Mouse (Mus musculus): Measurements from ENCODE around the gene Plcb2. TPM values are rescaled to one million over a fixed set of nuclear protein-coding genes. Genes with fewer than 3 reads are reported as not detected.

Plcb2 gene
- polyA plus RNA-seq, 1 experiment from 2014 or later = 1.5 TPM

- no peak overlapping the region for H3K4me2 ChIP-seq
- H3K9ac ChIP-seq = no peak overlapping the region
- H3K36me3 ChIP-seq (ENCODE audit: insufficient read depth) = no peaks in the 10 kb centered on the region
- H3K9me3 ChIP-seq (ENCODE audit: low read depth, low read length) = no peaks in the 10 kb centered on the region
- H3K4me1 ChIP-seq (ENCODE audit: insufficient read depth) = peaks cover 27% of the 10 kb centered on the region
- no peaks in the 10 kb centered on the region for H3K27me3 ChIP-seq (ENCODE audit: insufficient read depth, low read length)
- no peak overlapping the region for H3K27ac ChIP-seq (ENCODE audit: low read depth)
- ATAC-seq (ENCODE audit: insufficient read depth) = no peak
- no peak overlapping the region for H3K4me3 ChIP-seq (ENCODE audit: low read depth, low read length)
- 69% methylated on average over 10 of the region's 10 CpGs for whole genome bisulfite sequencing
- DNase-seq = peak; percentile 20
- no peak for TF ChIP-seq CTCF (IDR thresholded peaks at IDR 0.05; ENCODE audit: low read depth)
Measured at GRCm38 (mm10) chr2:118766041-118767033, 38.1 kb upstream of the Plcb2 start.

- 79% methylated on average over 5 of the region's 5 CpGs for WGBS
- ATAC-seq (ENCODE audit: insufficient read depth) (no peak), DNase-seq (no peak)
- no peaks in the 10 kb centered on the region for H3K27me3 ChIP-seq (ENCODE audit: insufficient read depth, low read length)
- H3K9me3 ChIP-seq (ENCODE audit: low read depth, low read length) = no peaks in the 10 kb centered on the region
- TF ChIP-seq CTCF (IDR thresholded peaks at IDR 0.05; ENCODE audit: low read depth) = no peak
- no peak overlapping the region for H3K4me2 ChIP-seq
- H3K36me3 ChIP-seq (ENCODE audit: insufficient read depth) = no peaks in the 10 kb centered on the region
- no peak overlapping the region for H3K9ac ChIP-seq
- no peak overlapping the region for H3K4me3 ChIP-seq (ENCODE audit: low read depth, low read length)
- H3K4me1 ChIP-seq (ENCODE audit: insufficient read depth) = peaks cover 30% of the 10 kb centered on the region
- H3K27ac ChIP-seq (ENCODE audit: low read depth) = no peak overlapping the region
Measured at GRCm38 (mm10) chr2:118764875-118765274, 36.6 kb upstream of the Plcb2 start.

- H3K27ac ChIP-seq (ENCODE audit: low read depth) = peak overlapping the region; percentile 63; the same call in 1 of the 2 replicates
- peak; percentile 71 for DNase-seq
- WGBS = 19% methylated on average over 11 of the region's 11 CpGs
Measured at GRCm38 (mm10) chr2:118764094-118764831, 36.0 kb upstream of the Plcb2 start.

GRCm38 (mm10) chr2:118763469-118763868, 35.2 kb upstream of the Plcb2 start:
- H3K4me1 ChIP-seq (ENCODE audit: insufficient read depth) = peaks cover 30% of the 10 kb centered on the region
- DNase-seq = peak; percentile 37
- ATAC-seq (ENCODE audit: insufficient read depth) = no peak
- H3K36me3 ChIP-seq (ENCODE audit: insufficient read depth) = no peaks in the 10 kb centered on the region
- 55% methylated on average over 6 of the region's 7 CpGs for WGBS
- TF ChIP-seq CTCF (IDR thresholded peaks at IDR 0.05; ENCODE audit: low read depth) = no peak
- no peaks in the 10 kb centered on the region; the same call in 1 of the 2 replicates for H3K27me3 ChIP-seq (ENCODE audit: insufficient read depth, low read length)
- no peak overlapping the region for H3K4me3 ChIP-seq (ENCODE audit: low read depth, low read length)
- H3K9me3 ChIP-seq (ENCODE audit: low read depth, low read length) = no peaks in the 10 kb centered on the region
- no peak overlapping the region for H3K4me2 ChIP-seq
- no peak overlapping the region for H3K9ac ChIP-seq
- peak overlapping the region; percentile 96 for H3K27ac ChIP-seq (ENCODE audit: low read depth)

More at GRCm38 (mm10) chr2:118764094-118764831, 36.0 kb upstream of the Plcb2 start:
- Histone ChIP-seq H3K9me3 (ENCODE audit: low read depth, low read length) (no peaks in the 10 kb centered on the region), H3K4me1 (ENCODE audit: insufficient read depth) (peaks cover 30% of the 10 kb centered on the region), H3K27me3 (ENCODE audit: insufficient read depth, low read length) (no peaks in the 10 kb centered on the region; the same call in 1 of the 2 replicates), H3K4me3 (ENCODE audit: low read depth, low read length) (no peak overlapping the region), H3K4me2 (no peak overlapping the region), H3K9ac (no peak overlapping the region), H3K36me3 (ENCODE audit: insufficient read depth) (no peaks in the 10 kb centered on the region)
- peak; percentile 68 for TF ChIP-seq CTCF (IDR thresholded peaks at IDR 0.05; ENCODE audit: low read depth)
- no peak for ATAC-seq (ENCODE audit: insufficient read depth)

- no peak for DNase-seq
- Histone ChIP-seq H3K9me3 (ENCODE audit: low read depth, low read length) (no peaks in the 10 kb centered on the region), H3K27ac (ENCODE audit: low read depth) (peak overlapping the region; percentile 96), H3K9ac (no peak overlapping the region), H3K4me2 (peak overlapping the region; percentile 61), H3K27me3 (ENCODE audit: insufficient read depth, low read length) (no peaks in the 10 kb centered on the region; the same call in 1 of the 2 replicates), H3K36me3 (ENCODE audit: insufficient read depth) (no peaks in the 10 kb centered on the region), H3K4me1 (ENCODE audit: insufficient read depth) (peaks cover 30% of the 10 kb centered on the region), H3K4me3 (ENCODE audit: low read depth, low read length) (peak overlapping the region; percentile 24)
- 10% methylated on average over 10 of the region's 10 CpGs for WGBS
- ATAC-seq (ENCODE audit: insufficient read depth) = peak; percentile 41; the same call in 1 of the 2 replicates
- TF ChIP-seq CTCF (IDR thresholded peaks at IDR 0.05; ENCODE audit: low read depth) = no peak
Measured at GRCm38 (mm10) chr2:118762784-118763148, 34.5 kb upstream of the Plcb2 start.

- 9% methylated on average over 29 of the region's 29 CpGs for WGBS
- Histone ChIP-seq H3K4me1 (ENCODE audit: insufficient read depth) (peaks cover 30% of the 10 kb centered on the region), H3K9ac (peak within 1 kb of the TSS; percentile 47), H3K9me3 (ENCODE audit: low read depth, low read length) (no peaks in the 10 kb centered on the region), H3K4me3 (ENCODE audit: low read depth, low read length) (peak within 1 kb of the TSS; percentile 24), H3K27ac (ENCODE audit: low read depth) (peak within 1 kb of the TSS; percentile 96), H3K4me2 (peak within 1 kb of the TSS; percentile 61), H3K36me3 (ENCODE audit: insufficient read depth) (no peaks in the 10 kb centered on the region), H3K27me3 (ENCODE audit: insufficient read depth, low read length) (no peaks in the 10 kb centered on the region; the same call in 1 of the 2 replicates)
- no peak for TF ChIP-seq CTCF (IDR thresholded peaks at IDR 0.05; ENCODE audit: low read depth)
- DNase-seq (peak; percentile 95), ATAC-seq (ENCODE audit: insufficient read depth) (peak; percentile 88)
Measured at GRCm38 (mm10) chr2:118761906-118762783, 33.9 kb upstream of the Plcb2 start, which contains the start of gene Ccdc9b. TSS of gene Ccdc9b (minus strand) at chr2:118762661.
